Mouse (Mus musculus) midbrain, embryonic 16.5 days (tissue): ENCODE measurements around the gene Ebp. TPM values are rescaled to one million over a fixed set of nuclear protein-coding genes. Genes with fewer than 3 reads are reported as not detected.

Experiments used
- ATAC-seq: fragments of 200-750 bp; cut with Nextera tagmentation; 2 replicates; pipeline ENCODE4 v1.8.0; 2017; ENCODE audit warnings: moderate TSS enrichment
- H3K27ac ChIP-seq: fragments of 300-500 bp; sonication (generic); 2 replicates; pipeline ENCODE4 v1.5.1; 2014; ENCODE audit warnings: mild to moderate bottlenecking, low read length, mixed read lengths
- H3K27me3 ChIP-seq: fragments of 300-500 bp; sonication (generic); 2 replicates; pipeline ENCODE4 v1.6.1; 2014; ENCODE audit warnings: low read depth, low read length, mixed read lengths; ENCODE audit not compliant: control insufficient read depth, insufficient read depth
- H3K36me3 ChIP-seq: fragments of 300-500 bp; sonication (generic); 2 replicates; pipeline ENCODE4 v1.6.1; 2014; ENCODE audit warnings: mild to moderate bottlenecking, low read length, moderate library complexity, mixed read lengths; ENCODE audit not compliant: control insufficient read depth, insufficient read depth
- H3K4me1 ChIP-seq: fragments of 300-500 bp; sonication (generic); 2 replicates; pipeline ENCODE4 v1.6.1; 2014; ENCODE audit warnings: mild to moderate bottlenecking, low read length, mixed read lengths; ENCODE audit not compliant: control insufficient read depth, insufficient read depth
- H3K4me2 ChIP-seq: fragments of 300-500 bp; sonication (generic); 2 replicates; pipeline ENCODE4 v1.6.1; 2014; ENCODE audit warnings: mild to moderate bottlenecking, low read length, mixed read lengths
- H3K4me3 ChIP-seq: fragments of 300-500 bp; sonication (generic); 2 replicates; pipeline ENCODE4 v1.5.1; 2014; ENCODE audit warnings: low read depth, mild to moderate bottlenecking, low read length, moderate library complexity, mixed read lengths
- H3K9ac ChIP-seq: fragments of 300-500 bp; sonication (generic); 2 replicates; pipeline ENCODE4 v1.6.1; 2014; ENCODE audit warnings: low read depth, low read length, mixed read lengths
- H3K9me3 ChIP-seq: fragments of 300-500 bp; sonication (generic); replicated peaks from 2 replicates; pipeline ENCODE4 v1.6.1; 2014; ENCODE audit warnings: mild to moderate bottlenecking, low read length, mixed read lengths; ENCODE audit not compliant: control insufficient read depth, poor library complexity, severe bottlenecking
- WGBS: fragments of 180-500 bp; shearing (Covaris S2); extraction: QIAGEN DNeasy Blood & Tissue Kit; methylation state at CpG from one replicate; pipeline ENCODE4 v1.1.7; 2014; 5-methylcytosine and 5-hydroxymethylcytosine counted together
- polyA plus RNA-seq: library from polyadenylated mRNA; unstranded; fragments of >200 nt; fragmentation: Nextera tagmentation; extraction: Ambion mirVana; gene quantifications from 2 replicates; pipeline ENCODE4 v1.2.1, GENCODE M21; 2015

Ebp gene
- polyA plus RNA-seq, 1 experiment from 2014 or later: 31.7 TPM

DNA sequence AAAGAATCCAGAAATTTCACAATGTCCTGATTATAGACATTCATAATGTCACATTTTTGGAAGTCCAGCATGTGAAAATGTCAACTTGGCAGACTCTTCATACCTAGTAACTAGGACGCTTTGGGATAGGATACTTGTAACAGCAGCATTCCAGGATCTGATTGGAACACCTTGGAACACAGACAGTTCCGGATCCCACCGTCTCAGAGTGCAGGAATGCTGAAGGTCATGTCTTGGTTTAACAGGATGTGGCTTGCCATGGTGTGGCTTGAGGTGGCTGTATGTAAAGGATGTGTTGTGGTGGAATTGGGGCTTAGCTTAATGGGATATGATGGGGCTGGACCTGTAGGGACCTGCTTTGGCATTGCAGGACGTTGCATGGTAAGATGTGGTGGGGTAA, 11.8 kb upstream of the Ebp start:
- Histone ChIP-seq H3K9me3 (no peaks in the 10 kb centered on the region), H3K27me3 (no peaks in the 10 kb centered on the region), H3K9ac (no peak overlapping the region), H3K36me3 (0 out of 2 replicates have a peak, but pooled peaks cover 2% of the 10 kb centered on the region), H3K27ac (no peak overlapping the region), H3K4me2 (peak overlapping the region; percentile 61), H3K4me1 (no peaks in the 10 kb centered on the region; the same call in 1 of the 2 replicates), H3K4me3 (no peak overlapping the region)
- WGBS: 70% methylated on average over 4 of the region's 4 CpGs
- no peak for ATAC-seq

GRCm38 (mm10) chrX:8204076-8204475, 10.8 kb upstream of the Ebp start:
- no peak overlapping the region for H3K27ac ChIP-seq
- no peak overlapping the region for H3K9ac ChIP-seq
- no peaks in the 10 kb centered on the region for H3K27me3 ChIP-seq
- WGBS: 82% methylated on average over 10 of the region's 10 CpGs
- no peak overlapping the region for H3K4me2 ChIP-seq
- H3K9me3 ChIP-seq: no peaks in the 10 kb centered on the region
- H3K4me3 ChIP-seq: no peak overlapping the region
- 0 out of 2 replicates have a peak, but pooled peaks cover 2% of the 10 kb centered on the region for H3K36me3 ChIP-seq
- ATAC-seq: no peak
- no peaks in the 10 kb centered on the region; the same call in 1 of the 2 replicates for H3K4me1 ChIP-seq

- Histone ChIP-seq H3K4me2 (no peak overlapping the region), H3K27ac (no peak overlapping the region), H3K36me3 (0 out of 2 replicates have a peak, but pooled peaks cover 2% of the 10 kb centered on the region), H3K9me3 (no peaks in the 10 kb centered on the region), H3K9ac (no peak overlapping the region), H3K27me3 (no peaks in the 10 kb centered on the region), H3K4me3 (no peak overlapping the region), H3K4me1 (no peaks in the 10 kb centered on the region; the same call in 1 of the 2 replicates)
- 89% methylated on average over 13 of the region's 14 CpGs for WGBS
- ATAC-seq: no peak
These were observed 9.8 kb upstream of the Ebp start for GRCm38 (mm10) chrX:8203105-8203504.

DNA sequence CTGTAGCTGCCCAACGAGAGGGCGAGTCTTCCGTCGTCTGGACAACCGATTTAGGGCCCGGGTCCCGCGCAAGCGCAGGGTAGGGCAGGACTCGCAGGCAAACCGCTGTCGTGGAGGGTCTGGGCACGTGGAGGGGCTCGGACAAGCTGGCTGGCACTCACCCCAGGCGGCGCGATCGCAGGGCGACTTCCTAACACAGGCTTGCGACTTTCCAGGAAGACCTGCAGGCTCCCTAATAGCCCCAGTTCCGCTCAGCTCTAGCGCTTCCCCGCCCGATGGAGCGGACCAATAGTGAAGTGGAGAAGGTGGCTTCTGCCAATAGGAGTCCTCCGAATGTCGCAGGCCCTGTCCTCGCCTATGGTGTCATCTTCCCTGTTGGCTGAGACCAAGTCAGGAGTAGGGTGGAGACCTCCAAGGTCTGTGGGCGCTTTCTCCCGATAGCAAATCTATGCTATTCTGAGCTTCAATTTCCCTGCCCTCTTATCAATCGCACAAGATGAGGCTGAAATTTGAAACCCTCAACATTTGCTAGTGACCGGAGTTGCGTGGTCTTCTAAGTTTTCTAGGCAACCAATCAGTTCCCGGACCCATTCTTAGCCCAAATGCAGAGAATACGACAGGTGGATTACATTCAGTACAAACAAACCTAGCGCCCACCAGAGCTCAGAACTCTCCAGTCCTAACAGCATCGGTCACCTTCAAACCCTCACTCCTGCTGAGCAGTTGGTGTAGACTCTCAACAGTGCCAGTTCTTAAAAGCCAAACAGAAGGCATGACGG, 483 bp downstream of the Ebp start:
- Histone ChIP-seq H3K4me2 (peak overlapping the region; percentile 70), H3K4me3 (peak overlapping the region; percentile 52), H3K27me3 (no peaks in the 10 kb centered on the region), H3K4me1 (peaks cover 4% of the 10 kb centered on the region), H3K9ac (peak overlapping the region; percentile 60; the same call in 1 of the 2 replicates), H3K9me3 (no peaks in the 10 kb centered on the region), H3K27ac (peak overlapping the region; percentile 80), H3K36me3 (no peaks in the 10 kb centered on the region)
- peak; percentile 98 for ATAC-seq
- 21% methylated on average over 36 of the region's 38 CpGs for WGBS

DNA sequence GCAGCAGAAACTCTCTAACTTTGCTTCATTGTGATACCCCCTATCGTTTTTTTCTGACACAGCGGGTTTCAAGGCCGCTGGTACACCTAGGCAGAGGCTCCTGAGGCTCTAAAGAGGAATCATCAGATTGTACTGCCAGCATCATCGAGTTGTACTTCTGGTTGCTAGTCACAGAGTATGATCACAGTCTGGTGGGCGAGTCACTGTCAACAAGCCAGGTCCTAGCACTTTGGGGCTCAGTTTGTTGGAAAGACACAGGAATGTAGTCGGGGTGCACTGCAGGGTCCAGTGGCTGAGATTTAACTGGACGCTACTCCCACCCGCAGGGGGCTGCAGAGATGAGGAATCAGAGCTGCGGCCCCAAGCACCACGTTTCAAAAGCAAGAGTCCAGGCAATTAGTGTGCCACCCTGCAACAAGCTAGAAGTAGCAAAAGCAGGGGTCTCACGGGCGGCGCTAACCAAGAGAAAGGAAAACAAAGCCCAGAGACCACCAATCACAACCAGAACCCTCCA, 1.1 kb downstream of the Ebp start:
- H3K27ac ChIP-seq: peak overlapping the region; percentile 80
- no peak for ATAC-seq
- no peaks in the 10 kb centered on the region for H3K27me3 ChIP-seq
- H3K4me2 ChIP-seq: peak overlapping the region; percentile 70
- H3K36me3 ChIP-seq: no peaks in the 10 kb centered on the region
- no peaks in the 10 kb centered on the region for H3K9me3 ChIP-seq
- peaks cover 4% of the 10 kb centered on the region for H3K4me1 ChIP-seq
- peak overlapping the region; percentile 52 for H3K4me3 ChIP-seq
- WGBS: 9% methylated on average over 13 of the region's 13 CpGs
- H3K9ac ChIP-seq: peak overlapping the region; percentile 60; the same call in 1 of the 2 replicates

GRCm38 (mm10) chrX:8182871-8183540, 10.3 kb downstream of the Ebp start:
- no peak for ATAC-seq
- no peaks in the 10 kb centered on the region for H3K9me3 ChIP-seq
- H3K36me3 ChIP-seq: no peaks in the 10 kb centered on the region
- no peak overlapping the region for H3K4me2 ChIP-seq
- no peak overlapping the region for H3K4me3 ChIP-seq
- H3K27ac ChIP-seq: no peak overlapping the region
- H3K4me1 ChIP-seq: no peaks in the 10 kb centered on the region
- H3K27me3 ChIP-seq: no peaks in the 10 kb centered on the region
- 12% methylated on average over 7 of the region's 7 CpGs for WGBS
- no peak overlapping the region for H3K9ac ChIP-seq

DNA sequence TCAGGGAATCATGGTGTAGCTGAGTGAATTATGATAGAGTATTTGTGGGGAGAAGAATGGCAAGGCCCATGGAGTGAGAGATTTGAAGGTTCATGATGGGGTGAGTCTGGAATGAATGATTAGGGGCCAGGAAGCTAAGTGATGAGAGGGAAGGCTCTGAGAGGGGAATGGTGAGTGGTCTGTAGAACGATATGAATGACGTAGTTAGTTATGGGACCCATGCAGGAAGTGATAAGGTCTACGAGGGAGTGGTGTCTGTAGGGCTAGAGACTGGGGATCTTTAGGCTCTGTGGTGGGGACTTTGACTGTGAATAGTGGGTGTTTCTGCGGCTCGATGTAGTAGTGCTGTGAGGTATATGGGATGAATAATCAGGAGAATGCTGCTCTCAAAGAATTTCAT, 13.7 kb downstream of the Ebp start:
- no peak overlapping the region for H3K9ac ChIP-seq
- no peak for ATAC-seq
- H3K4me3 ChIP-seq: no peak overlapping the region
- H3K27ac ChIP-seq: no peak overlapping the region
- 88% methylated on average over 5 of the region's 5 CpGs for WGBS
- H3K27me3 ChIP-seq: no peaks in the 10 kb centered on the region
- peaks cover 3% of the 10 kb centered on the region; the same call in 1 of the 2 replicates for H3K4me1 ChIP-seq
- H3K4me2 ChIP-seq: no peak overlapping the region
- H3K36me3 ChIP-seq: no peaks in the 10 kb centered on the region
- no peaks in the 10 kb centered on the region for H3K9me3 ChIP-seq

GRCm38 (mm10) chrX:8178871-8179270, 14.4 kb downstream of the Ebp start:
- no peak for ATAC-seq
- Histone ChIP-seq H3K36me3 (no peaks in the 10 kb centered on the region), H3K27ac (no peak overlapping the region), H3K9me3 (no peaks in the 10 kb centered on the region), H3K4me3 (no peak overlapping the region), H3K27me3 (no peaks in the 10 kb centered on the region), H3K4me1 (peaks cover 5% of the 10 kb centered on the region; the same call in 1 of the 2 replicates), H3K9ac (no peak overlapping the region), H3K4me2 (no peak overlapping the region)
- WGBS: 100% methylated on average over 2 of the region's 2 CpGs
